Mouse (Mus musculus) ES-Bruce4 (cell line): ENCODE measurements around the gene Col4a2.

Experiments
- CTCF ChIP-seq: IDR thresholded peaks from one replicate; pipeline ENCODE4 v1.8.1; 2011; ENCODE audit warnings: low read depth, low read length
- POLR2A ChIP-seq: IDR thresholded peaks from one replicate; pipeline ENCODE4 v1.8.1; 2011; ENCODE audit warnings: low read length; ENCODE audit not compliant: insufficient read depth

DNA sequence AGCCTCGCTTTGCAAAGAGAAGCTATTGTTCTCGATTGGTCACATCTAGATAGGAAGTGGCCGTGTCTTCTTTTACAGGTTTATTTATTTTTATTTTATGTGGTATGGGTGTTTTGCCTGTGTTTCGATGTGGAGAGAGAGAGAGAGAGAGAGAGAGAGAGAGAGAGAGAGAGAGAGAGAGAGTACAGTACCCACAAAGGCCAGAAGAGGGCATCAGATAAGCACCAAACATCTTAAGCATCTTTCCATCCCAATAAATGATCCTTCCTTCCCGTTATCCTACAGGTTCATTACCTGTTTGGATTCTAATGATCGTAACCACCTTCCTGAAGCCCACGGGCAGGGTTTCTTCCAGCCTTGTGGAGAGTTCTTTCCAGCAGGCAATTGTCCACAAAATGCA lies 110.5 kb downstream of the Col4a2 start:
- TF ChIP-seq CTCF: no peak
- no peak for TF ChIP-seq POLR2A
